Mouse (Mus musculus) mouse embryonic stem cell (cell line): ENCODE measurements around the gene Shank2.

ENCODE experiments used
- in situ Hi-C, 2 experiments: fragments of 300-500 bp; cut with MboI; formaldehyde crosslinking; loops; 1 replicate in 1 of 2; 3 replicates in 1 of 2; pipeline ENCODE4 v1.14.3; 2019 to 2020; ENCODE audit warnings: low sequenced_read_pairs in 2 of 2, low pct_unique_long_range_greater_than_20kb in 1 of 2, mixed read lengths in 1 of 2; ENCODE audit not compliant: unreplicated experiment in 1 of 2

Shank2 gene

DNA sequence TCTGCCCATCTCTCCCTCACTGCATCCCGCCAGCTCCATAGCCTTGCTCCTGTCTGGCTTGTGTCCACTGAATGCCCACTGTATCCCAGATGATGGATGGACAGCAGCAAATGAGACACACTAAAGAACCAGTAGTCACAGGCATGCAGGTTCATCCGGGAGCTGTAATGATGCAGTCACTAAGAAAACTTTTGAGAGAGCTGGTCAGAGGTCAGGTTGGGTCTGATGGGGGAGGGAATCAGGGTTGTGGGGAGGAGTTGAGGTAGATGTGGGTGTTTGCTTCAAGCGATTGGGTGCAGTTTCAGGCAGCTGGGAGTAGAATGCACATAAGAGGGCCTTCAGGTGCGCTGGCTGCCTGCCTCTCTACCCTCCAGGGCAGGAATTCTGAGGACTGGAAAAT is 21.8 kb downstream of the Shank2 start:
- in situ Hi-C loops = no loop called here

DNA sequence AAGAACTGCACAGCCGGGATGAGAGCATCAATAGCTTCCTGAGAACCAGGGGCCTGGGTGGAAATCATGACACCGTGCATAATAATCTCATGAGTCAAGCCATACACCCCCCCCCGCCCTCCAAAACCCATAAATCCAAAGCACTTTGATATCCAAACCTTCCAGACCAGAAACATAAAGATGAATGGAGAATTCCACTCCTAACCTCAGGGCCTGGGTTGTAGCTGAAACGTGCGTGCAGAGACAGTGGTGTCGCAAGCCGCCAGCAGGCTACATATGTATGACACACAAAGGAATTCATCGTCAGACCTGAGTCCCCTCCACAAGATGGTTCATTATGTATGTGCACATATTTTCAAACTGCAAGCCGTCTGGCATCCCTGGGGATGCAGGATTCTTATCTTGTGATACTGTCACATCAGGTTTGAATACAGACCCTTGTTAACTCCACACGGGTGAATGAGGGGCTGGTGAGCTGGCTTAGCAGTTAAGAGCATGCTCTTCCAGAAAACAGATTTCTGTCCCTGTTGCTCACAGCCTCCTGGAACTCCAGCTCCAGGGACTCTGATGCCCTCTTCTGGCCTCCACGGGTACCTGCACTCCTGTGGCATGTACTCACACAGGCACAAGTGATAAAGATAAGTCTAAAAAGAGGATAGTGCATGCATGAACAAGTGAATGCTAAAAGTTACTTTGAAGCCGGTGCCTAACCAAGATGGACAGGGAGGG is 24.5 kb downstream of the Shank2 start:
- in situ Hi-C loops = no loop called here

GRCm38 (mm10) chr7:144029246-144029645 is 27.5 kb downstream of the Shank2 start:
- in situ Hi-C loops = no loop called here

- in situ Hi-C loops = no loop called here
These were observed 29.1 kb downstream of the Shank2 start for GRCm38 (mm10) chr7:144030796-144031195.

- in situ Hi-C loops = no loop called here
These were observed 29.9 kb downstream of the Shank2 start for GRCm38 (mm10) chr7:144031611-144032010.

GRCm38 (mm10) chr7:144037541-144037940 is 35.8 kb downstream of the Shank2 start:
- in situ Hi-C loops = no loop called here

DNA sequence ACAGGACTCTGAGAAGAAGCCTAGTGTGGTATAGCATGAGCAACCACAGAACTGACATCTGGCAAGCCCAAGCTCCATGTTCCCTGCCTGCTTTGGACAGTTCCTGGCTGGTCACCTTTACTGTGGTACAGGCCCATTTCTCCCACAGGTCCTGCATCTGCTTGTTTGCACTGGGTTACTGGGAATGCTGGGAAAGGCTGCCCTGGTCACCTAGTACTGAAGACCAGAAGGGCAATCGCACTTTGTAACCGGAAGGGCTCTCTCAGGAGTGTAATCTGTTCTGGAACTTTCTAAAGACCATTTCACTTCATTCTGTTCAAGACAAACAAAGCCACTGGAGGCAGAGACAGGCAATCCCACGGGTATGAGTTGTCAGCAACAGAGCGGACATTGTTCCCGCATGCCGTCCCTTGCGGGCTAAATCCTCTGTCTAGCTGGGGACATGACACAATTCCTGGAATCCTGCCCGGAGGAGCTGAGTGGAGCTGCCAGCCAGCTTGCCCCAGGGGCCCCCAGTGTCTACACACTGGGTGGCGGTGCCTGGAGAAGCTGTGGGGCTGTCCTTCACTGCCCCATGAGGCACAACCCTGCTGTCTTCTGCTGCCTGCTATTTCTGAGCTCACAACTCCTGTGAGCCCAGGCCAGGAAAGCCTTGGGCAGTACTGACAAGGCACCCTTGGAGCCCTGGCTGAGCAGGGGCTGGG is 36.4 kb downstream of the Shank2 start:
- in situ Hi-C loops = no loop called here

GRCm38 (mm10) chr7:144038741-144039140 is 37.0 kb downstream of the Shank2 start:
- in situ Hi-C loops = no loop called here

DNA sequence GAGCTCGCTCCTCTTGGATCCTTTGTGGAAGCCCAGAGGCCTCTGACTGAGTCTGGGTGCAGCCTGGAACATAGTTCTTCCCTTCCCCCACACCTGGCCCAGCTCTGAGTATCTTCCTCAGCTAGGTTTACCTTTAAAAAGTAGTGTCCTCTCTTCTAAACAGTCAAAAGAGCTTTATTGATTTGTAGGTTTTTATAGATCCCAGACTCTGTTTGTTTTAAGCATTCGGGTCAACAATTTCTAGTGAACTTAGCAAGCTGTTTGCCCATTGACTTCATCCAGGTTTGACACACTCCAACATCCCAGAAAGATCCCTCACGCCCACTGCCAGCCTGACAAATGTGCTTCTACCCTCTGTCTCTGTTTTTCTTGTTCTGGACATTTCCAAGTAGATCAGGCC is 38.6 kb downstream of the Shank2 start:
- in situ Hi-C loops = no loop called here

GRCm38 (mm10) chr7:144052076-144052475 is 50.3 kb downstream of the Shank2 start:
- in situ Hi-C loops = no loop called here

DNA sequence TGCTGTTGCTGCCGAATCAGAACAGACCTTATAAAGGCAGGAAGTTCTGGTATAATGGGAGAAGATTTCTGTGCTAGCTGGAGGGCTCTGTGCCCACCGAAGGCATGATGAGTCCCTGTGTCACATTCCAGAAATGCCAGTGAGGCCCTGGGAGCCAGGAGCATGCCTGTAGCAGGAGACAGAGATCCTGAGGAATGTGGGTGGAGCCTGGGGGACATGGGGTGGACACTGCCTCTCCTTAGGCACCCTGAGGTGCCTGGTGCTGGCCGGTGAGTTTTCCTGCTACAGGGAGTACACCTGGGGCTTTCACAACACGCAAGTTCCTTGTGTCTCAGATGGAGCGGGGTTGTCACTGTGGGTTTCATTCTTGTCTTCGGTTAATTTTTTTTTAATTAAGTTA is 53.5 kb downstream of the Shank2 start:
- in situ Hi-C loops = no loop called here

GRCm38 (mm10) chr7:144055702-144056531 is 54.2 kb downstream of the Shank2 start:
- in situ Hi-C loops = no loop called here

- in situ Hi-C loops = no loop called here
These were observed 68.6 kb downstream of the Shank2 start for GRCm38 (mm10) chr7:144070162-144070949.

- in situ Hi-C loops = no loop called here
These were observed 70.5 kb downstream of the Shank2 start for GRCm38 (mm10) chr7:144072219-144072618.

GRCm38 (mm10) chr7:144072856-144073255 is 71.1 kb downstream of the Shank2 start:
- in situ Hi-C loops = no loop called here

- in situ Hi-C loops = no loop called here
These were observed 73.0 kb downstream of the Shank2 start for GRCm38 (mm10) chr7:144074718-144075117.

GRCm38 (mm10) chr7:144078661-144079060 is 76.9 kb downstream of the Shank2 start:
- in situ Hi-C loops = no loop called here

- in situ Hi-C loops = no loop called here
These were observed 78.1 kb downstream of the Shank2 start for GRCm38 (mm10) chr7:144079861-144080260.

GRCm38 (mm10) chr7:144081448-144081847 is 79.7 kb downstream of the Shank2 start:
- in situ Hi-C loops = no loop called here
